Mouse (Mus musculus): ENCODE data around the gene Slc24a4. TPM values are rescaled to one million over a fixed set of nuclear protein-coding genes. Genes with fewer than 3 reads are reported as not detected.

Gene Slc24a4
- total RNA-seq, 2 experiments from 2014 or later, result 0.65 to 0.88 TPM

GRCm38 (mm10) chr12:102305069-102305836 lies 176.7 kb downstream of the Slc24a4 start:
- no peak for DNase-seq (ENCODE audit: low spot score in 2 of 2)

GRCm38 (mm10) chr12:102308001-102308456 lies 179.5 kb downstream of the Slc24a4 start:
- DNase-seq (ENCODE audit: low spot score in 2 of 2), result peak in 1 of 2 experiments; percentile 73

GRCm38 (mm10) chr12:102308457-102309011 lies 180.0 kb downstream of the Slc24a4 start:
- DNase-seq (ENCODE audit: low spot score in 2 of 2), result peak in 1 of 2 experiments; percentile 50

GRCm38 (mm10) chr12:102309099-102309799 lies 180.7 kb downstream of the Slc24a4 start:
- no peak for DNase-seq (ENCODE audit: low spot score in 2 of 2)

GRCm38 (mm10) chr12:102309800-102310195 lies 181.3 kb downstream of the Slc24a4 start:
- DNase-seq (ENCODE audit: low spot score in 2 of 2), result no peak

- DNase-seq (ENCODE audit: low spot score in 2 of 2), result no peak
Observed at GRCm38 (mm10) chr12:102310261-102310660, 181.7 kb downstream of the Slc24a4 start.

- DNase-seq (ENCODE audit: low spot score in 2 of 2), result no peak
Observed at GRCm38 (mm10) chr12:102311454-102311853, 182.9 kb downstream of the Slc24a4 start.

Other genes with a start within 250 kb of the Slc24a4 start
- gene Trip11, start 215.5 kb upstream of the Slc24a4 start, total RNA-seq (2021), result 10 to 100 TPM; 29.4 to 31.4 TPM
- gene Atxn3, start 170.5 kb upstream of the Slc24a4 start, total RNA-seq (2021), result 1 to 10 TPM; 7.0 to 7.6 TPM
- 10 to 100 TPM; 16.2 to 19.1 TPM for gene Cpsf2, start 152.7 kb upstream of the Slc24a4 start, total RNA-seq (2021)
- gene Rin3, start 154.3 kb downstream of the Slc24a4 start, total RNA-seq (2021), result 10 to 100 TPM; 29.7 to 33.1 TPM